19 mouse cellular contexts compared by ENCODE assay signal in genomic region chr1:39981970-39982369, GRCm38 (mm10).
DNase-seq lines count a peak whose midpoint lies in the region; TF ChIP-seq lines count a peak whose summit lies in the region.
"Had no signal": no experiment of that assay in that cellular context is flagged by ENCODE, and none has a peak within 500 bp of the region (broad histone marks: within the 10 kb centered on the region; RNA-seq: fewer than 3 reads in every experiment).

No protein-coding gene starts in this region.

- peaks cover 13% of the 10 kb centered on the region for H3K4me1 ChIP-seq in heart, embryonic 10.5 days
- H3K4me1 ChIP-seq in embryonic facial prominence, embryonic 10.5 days = 0 out of 2 replicates have a peak, but pooled peaks cover 3% of the 10 kb centered on the region
- H3K4me1 ChIP-seq: limb, embryonic 12.5 days; liver, embryonic 13.5 days had no signal

- H3K4me3 ChIP-seq in layer of hippocampus, adult 2 months = no peak overlapping the region
- H3K4me3 ChIP-seq in heart, embryonic 10.5 days = no peak overlapping the region
- no peak overlapping the region for H3K4me3 ChIP-seq in embryonic facial prominence, embryonic 10.5 days
- H3K4me3 ChIP-seq: forebrain, embryonic 13.5 days; limb, embryonic 12.5 days; liver, embryonic 13.5 days; lung, embryonic 15.5 days had no signal

- intact Hi-C loops in heart, postnatal 36 days (cut with DNase I) = loop anchor here (2.0 to 5.0 kb wide), 3 partner anchors 81 to 370 kb away; partner anchors contain the start of gene Map4k4
- intact Hi-C loops in heart, postnatal 10 days (cut with DNase I) = loop anchor here (2.0 to 5.0 kb wide), 4 partner anchors 31 to 365 kb away; no protein-coding TSS in a partner anchor

- WGBS in heart, embryonic 10.5 days = 61% methylated on average over 3 of the region's 3 CpGs
- WGBS in embryonic facial prominence, embryonic 10.5 days = 81% methylated on average over 3 of the region's 3 CpGs

- no peaks in the 10 kb centered on the region for H3K27me3 ChIP-seq in heart, embryonic 10.5 days (ENCODE audit: insufficient read depth, poor library complexity, severe bottlenecking)
- H3K27me3 ChIP-seq in embryonic facial prominence, embryonic 10.5 days (replicated peaks; ENCODE audit: low read depth, poor library complexity, severe bottlenecking) = no peaks in the 10 kb centered on the region
- H3K27me3 ChIP-seq: CH12.LX; forebrain, embryonic 13.5 days; limb, embryonic 12.5 days; liver, embryonic 13.5 days; lung, embryonic 15.5 days had no signal

- TF ChIP-seq CTCF in layer of hippocampus, adult 2 months (conservative IDR thresholded peaks at IDR 0.05) = no peak

- peak; percentile 96 for DNase-seq in heart, adult 11 months
- DNase-seq in heart, postnatal 36 days = no peak
- no peak for DNase-seq in layer of hippocampus, adult 2 months (ENCODE audit: low spot score in 2 of 2)
- no peak for DNase-seq in layer of hippocampus, postnatal 36 days
- no peak for DNase-seq in heart, embryonic 10.5 days (ENCODE audit: low spot score)
- DNase-seq in heart, postnatal 10 days = peak; percentile 45 to 57
- no peak for DNase-seq in embryonic facial prominence, embryonic 10.5 days (ENCODE audit: low spot score)
- DNase-seq in left cerebral cortex, adult 9 months (ENCODE audit: low spot score in 2 of 2) = no peak
- DNase-seq: cerebellum, adult 2 months; cerebellum, postnatal 36 days; gastrocnemius, postnatal 14 days; kidney, postnatal 36 days; layer of hippocampus, adult 9-11 months; liver, embryonic 13.5 days; right cerebral cortex, postnatal 4 days had no signal

- H3K27ac ChIP-seq in layer of hippocampus, adult 2 months = peak overlapping the region; percentile 79
- H3K27ac ChIP-seq in heart, embryonic 10.5 days = 0 out of 2 replicates have a peak overlapping the region, but pooled peaks have one; percentile 3
- H3K27ac ChIP-seq in embryonic facial prominence, embryonic 10.5 days (replicated peaks) = no peak overlapping the region
- H3K27ac ChIP-seq: limb, embryonic 12.5 days; liver, embryonic 13.5 days; lung, embryonic 15.5 days had no signal

- peaks cover 92% of the 10 kb centered on the region for H3K36me3 ChIP-seq in heart, embryonic 10.5 days
- H3K36me3 ChIP-seq in embryonic facial prominence, embryonic 10.5 days (replicated peaks) = peaks cover 100% of the 10 kb centered on the region

- H3K9me3 ChIP-seq in heart, embryonic 10.5 days = no peaks in the 10 kb centered on the region
- no peaks in the 10 kb centered on the region for H3K9me3 ChIP-seq in embryonic facial prominence, embryonic 10.5 days
- H3K9me3 ChIP-seq: forebrain, embryonic 13.5 days; limb, embryonic 12.5 days; liver, embryonic 13.5 days; lung, embryonic 15.5 days had no signal

Comparison
In these comparisons a context has a peak if more than half of its experiments do, and no peak if none do; other contexts are left out.
1. DNase-seq: peak in heart, adult 11 months (single experiment) and heart, postnatal 10 days (2 of 2); none in heart, postnatal 36 days (0 of 2), layer of hippocampus, adult 2 months (0 of 2), layer of hippocampus, postnatal 36 days (0 of 2), heart, embryonic 10.5 days (single experiment), embryonic facial prominence, embryonic 10.5 days (single experiment) and left cerebral cortex, adult 9 months (0 of 2).